ENCODE assay signal across 8 mouse cellular contexts in genomic region chr10:57794018-57794417, GRCm38 (mm10). TPM values are rescaled to one million over a fixed set of nuclear protein-coding genes. Genes with fewer than 3 reads are reported as not detected.
DNase-seq lines count a peak whose midpoint lies in the region; ATAC-seq and TF ChIP-seq lines count a peak whose summit lies in the region.

Gene Smpdl3a, plus strand, starts transcription at chr10:57794335.

- peaks cover 6% of the 10 kb centered on the region; the same call in 1 of the 2 replicates for H3K4me1 ChIP-seq in liver, adult 2 months (ENCODE audit: control insufficient read depth, insufficient read depth, low read length)
- H3K4me1 ChIP-seq in brown adipose tissue, adult 24 weeks (ENCODE audit: control insufficient read depth, insufficient read depth, insufficient read length, low read length), result no peaks in the 10 kb centered on the region
- H3K4me1 ChIP-seq in midbrain, embryonic 12.5 days, result peaks cover 21% of the 10 kb centered on the region

- H3K36me3 ChIP-seq in liver, adult 2 months (ENCODE audit: control insufficient read depth, insufficient read depth, low read length), result no peaks in the 10 kb centered on the region
- H3K36me3 ChIP-seq in midbrain, embryonic 12.5 days, result peaks cover 26% of the 10 kb centered on the region

- peak within 1 kb of the TSS; percentile 93 for H3K27ac ChIP-seq in liver, adult 2 months (replicated peaks; ENCODE audit: insufficient read depth, low read depth, low read length)
- peak within 1 kb of the TSS; percentile 86 for H3K27ac ChIP-seq in brown adipose tissue, adult 24 weeks (replicated peaks; ENCODE audit: low read depth, low read length)
- peak within 1 kb of the TSS; percentile 52 for H3K27ac ChIP-seq in midbrain, embryonic 12.5 days (replicated peaks)

- H3K27me3 ChIP-seq in liver, adult 2 months (ENCODE audit: control insufficient read depth, insufficient read depth, low read length), result no peaks in the 10 kb centered on the region
- no peaks in the 10 kb centered on the region for H3K27me3 ChIP-seq in midbrain, embryonic 12.5 days

- no peak for TF ChIP-seq POLR2A in liver, adult 2 months (IDR thresholded peaks at IDR 0.05; ENCODE audit: extremely low read depth, insufficient read depth, low read length)

- no peaks in the 10 kb centered on the region; the same call in 1 of the 2 replicates for H3K79me2 ChIP-seq in liver, adult 2 months (ENCODE audit: control insufficient read depth, insufficient read depth, low read length)

- no peak for ATAC-seq in granulocyte monocyte progenitor cell, adult 5-6 weeks (replicated peaks; ENCODE audit: poor library complexity, severe bottlenecking)
- ATAC-seq in midbrain, embryonic 12.5 days (ENCODE audit: low FRiP score, low read depth), result no peak

- H3K9me3 ChIP-seq in midbrain, embryonic 12.5 days, result peaks cover 11% of the 10 kb centered on the region

- peak within 1 kb of the TSS; percentile 91 for H3K4me3 ChIP-seq in liver, adult 2 months (ENCODE audit: insufficient read depth, low read depth, low read length)
- peak within 1 kb of the TSS; percentile 95 for H3K4me3 ChIP-seq in brown adipose tissue, adult 24 weeks (ENCODE audit: insufficient read depth, low read depth, low read length)
- peak within 1 kb of the TSS; percentile 56 for H3K4me3 ChIP-seq in midbrain, embryonic 12.5 days

- DNase-seq in liver, adult 2 months (ENCODE audit: extremely low read depth, low read depth, low spot score), result peak; percentile 41
- no peak for DNase-seq in liver
- no peak for DNase-seq in layer of hippocampus, postnatal 10 days (ENCODE audit: low spot score in 2 of 2)
- DNase-seq in urinary bladder, postnatal 4 days (ENCODE audit: low spot score in 2 of 2), result no peak
- DNase-seq in lung, postnatal 25 days (ENCODE audit: low spot score), result no peak

- no peak for TF ChIP-seq CTCF in liver, adult 2 months (IDR thresholded peaks at IDR 0.05; ENCODE audit: low read depth, low read length)

- peak within 1 kb of the TSS; percentile 95 for H3K9ac ChIP-seq in liver, adult 2 months (ENCODE audit: low read depth, low read length)
- H3K9ac ChIP-seq in midbrain, embryonic 12.5 days (replicated peaks), result peak within 1 kb of the TSS; percentile 71

- H3K4me2 ChIP-seq in midbrain, embryonic 12.5 days (replicated peaks), result peak within 1 kb of the TSS; percentile 92

- 51% methylated on average over 7 of the region's 7 CpGs for WGBS in liver, adult 2 months
- 82% methylated on average over 7 of the region's 7 CpGs for WGBS in midbrain, embryonic 12.5 days

RNA-seq across cellular contexts. Expression of gene Smpdl3a, which starts in this region (rescaled TPM):
- 56.2 and 69.3 TPM in 2 replicates for total RNA-seq in liver, adult 2 months (2014; rRNA removed)
- 45.8 and 50.7 TPM in 2 replicates for polyA plus RNA-seq in liver, adult 2 months (2012; rRNA removed)
- polyA plus RNA-seq in brown adipose tissue, adult 24 weeks (2012; ENCODE audit: insufficient read depth, insufficient read length, missing spikeins), result 112 and 154 TPM in 2 replicates
- total RNA-seq in granulocyte monocyte progenitor cell, adult 5-6 weeks (2014; fragmentation: Nextera tagmentation), result 60.5 and 89.3 TPM in 2 replicates
- total RNA-seq in granulocyte monocyte progenitor cell, adult 5-6 weeks (2017), result 52.6 and 58.6 TPM in 2 replicates
- total RNA-seq in layer of hippocampus, postnatal 10 days (2021), result 10 to 100 TPM; 25.6 to 27.4 TPM
- polyA plus RNA-seq in midbrain, embryonic 12.5 days (2016; fragmentation: Nextera tagmentation; extraction: Ambion mirVana), result 8.3 and 10.1 TPM in 2 replicates
